Mouse (Mus musculus) myocyte (in vitro differentiated cells): Measurements from ENCODE around the gene Tmem143.

Experiments
- E2F4 ChIP-seq: IDR thresholded peaks from one replicate; pipeline ENCODE4 v1.6.1; 2011; ENCODE audit warnings: mild to moderate bottlenecking, control low read depth, moderate library complexity; ENCODE audit not compliant: insufficient read depth
- MAX ChIP-seq: IDR thresholded peaks from one replicate; pipeline ENCODE4 v1.6.1; 2011; ENCODE audit warnings: low read depth, mild to moderate bottlenecking, control low read depth
- MYOG ChIP-seq, 3 experiments: IDR thresholded peaks; one replicate each; pipeline ENCODE4 v1.6.1; 2011; ENCODE audit warnings: control low read depth in 2 of 3, low read depth in 2 of 3, mild to moderate bottlenecking in 2 of 3; ENCODE audit not compliant: insufficient read length in 2 of 3, control insufficient read depth in 1 of 3, insufficient read depth in 1 of 3
- POLR2A ChIP-seq: IDR thresholded peaks from one replicate; pipeline ENCODE4 v1.6.1; 2011; ENCODE audit warnings: low read depth, mild to moderate bottlenecking, control low read depth, moderate library complexity; ENCODE audit not compliant: insufficient read length
- POLR2AphosphoS2 ChIP-seq: IDR thresholded peaks from one replicate; pipeline ENCODE4 v1.6.1; 2011; ENCODE audit warnings: low read depth, control low read depth; ENCODE audit not compliant: insufficient read length
- TCF12 ChIP-seq: IDR thresholded peaks from one replicate; pipeline ENCODE4 v1.6.1; 2011; ENCODE audit warnings: mild to moderate bottlenecking, control low read depth; ENCODE audit not compliant: poor library complexity, insufficient read depth, severe bottlenecking
- TCF3 ChIP-seq: IDR thresholded peaks from one replicate; pipeline ENCODE4 v1.6.1; 2011; ENCODE audit warnings: low read depth, control low read depth; ENCODE audit not compliant: insufficient read length
- USF1 ChIP-seq: IDR thresholded peaks from one replicate; pipeline ENCODE4 v1.6.1; 2011; ENCODE audit warnings: low read depth, mild to moderate bottlenecking, control low read depth, moderate library complexity

DNA sequence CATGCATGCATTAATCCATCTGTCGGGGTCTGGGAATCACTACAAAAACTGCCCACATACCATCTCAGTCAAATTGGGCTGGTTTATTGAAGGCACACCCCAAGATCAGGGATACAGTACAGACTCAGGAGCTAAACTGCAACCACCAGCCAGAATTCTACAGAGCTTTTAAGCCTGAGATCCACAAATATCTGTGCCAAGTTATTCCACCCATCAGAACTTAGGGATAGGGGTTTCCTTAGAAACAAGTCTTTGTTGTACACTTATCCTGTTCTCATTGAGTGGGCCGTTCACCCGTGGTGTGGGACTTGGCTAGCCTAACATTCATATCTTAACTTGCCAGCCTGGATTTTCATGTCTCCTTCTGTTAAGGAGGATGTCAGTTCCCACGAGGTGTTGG lies 52.3 kb downstream of the Tmem143 start:
- TF ChIP-seq MAX = no peak
- TF ChIP-seq POLR2A = no peak
- no peak for TF ChIP-seq POLR2AphosphoS2
- TF ChIP-seq TCF3 = no peak
- no peak for TF ChIP-seq MYOG (IDR thresholded peaks at IDR 0.05; ENCODE audit: control insufficient read depth in 1 of 3, insufficient read depth in 1 of 3, insufficient read length in 2 of 3, low read depth in 2 of 3)
- no peak for TF ChIP-seq TCF12
- TF ChIP-seq E2F4 = no peak
- no peak for TF ChIP-seq USF1
